Mouse (Mus musculus) retina, postnatal 7 days (tissue): ENCODE data around the gene Sox4.

ENCODE experiments used
- DNase-seq: peaks from one replicate; pipeline ENCODE4 v3.0.0-alpha.2; 2012; ENCODE audit warnings: low read depth, low spot score

Sox4 gene

DNA sequence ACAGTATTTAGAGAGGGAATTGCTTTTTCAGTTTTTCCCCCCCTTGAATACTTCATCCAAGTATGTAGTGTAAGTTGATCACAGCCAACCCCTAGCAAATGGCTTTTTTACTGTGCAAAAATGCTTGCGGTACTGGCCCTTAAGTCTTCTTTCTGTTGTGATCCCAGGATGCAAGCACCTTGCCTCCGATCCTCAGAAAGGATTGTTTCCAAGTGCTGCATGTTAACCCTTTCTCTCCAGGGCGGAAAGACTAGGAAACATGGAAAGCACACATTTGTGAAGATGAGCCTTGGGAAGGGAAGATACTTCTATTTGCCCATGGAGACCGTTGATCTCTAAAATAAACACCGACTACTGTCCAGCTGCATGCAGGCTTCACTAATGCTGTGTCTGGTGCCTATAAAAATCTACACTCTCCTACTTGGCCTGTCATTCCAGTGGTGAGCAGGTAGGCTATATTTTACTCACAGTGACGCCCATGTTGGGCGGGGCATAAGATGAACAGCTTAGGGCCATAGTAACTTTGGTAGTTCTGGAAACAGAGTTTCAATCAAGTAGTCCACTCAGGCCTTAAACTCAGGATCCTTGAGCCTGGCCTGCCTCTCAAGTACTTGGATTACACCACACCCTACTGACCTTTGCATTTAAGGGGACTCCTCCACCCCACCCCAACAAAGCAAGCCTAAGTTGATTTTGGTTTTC is 5.6 kb downstream of the Sox4 start:
- no peak for DNase-seq

- no peak for DNase-seq
Measured at GRCm38 (mm10) chr13:28946565-28947135, 6.9 kb downstream of the Sox4 start.

GRCm38 (mm10) chr13:28945681-28946080 is 7.8 kb downstream of the Sox4 start:
- DNase-seq = no peak

DNA sequence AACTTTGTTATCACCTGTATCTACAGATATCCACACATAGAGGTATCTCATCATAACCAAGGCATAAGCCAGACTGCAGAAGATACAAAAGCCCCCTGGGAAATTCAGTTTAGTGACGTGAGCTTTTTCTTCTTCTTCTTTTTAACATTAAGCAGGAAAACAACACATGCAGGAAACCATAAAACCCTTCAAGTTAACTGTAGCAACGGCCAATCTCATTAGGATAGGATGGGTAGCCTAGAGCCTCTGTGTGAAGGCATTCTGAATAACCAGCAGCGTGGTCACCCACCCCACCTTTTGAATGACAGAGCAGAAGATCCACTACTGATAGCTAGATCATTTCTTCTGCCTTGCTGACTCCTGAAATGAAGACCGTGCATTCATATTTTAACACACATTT is 10.6 kb downstream of the Sox4 start:
- DNase-seq = no peak

GRCm38 (mm10) chr13:28941983-28942630 is 11.4 kb downstream of the Sox4 start:
- no peak for DNase-seq

DNA sequence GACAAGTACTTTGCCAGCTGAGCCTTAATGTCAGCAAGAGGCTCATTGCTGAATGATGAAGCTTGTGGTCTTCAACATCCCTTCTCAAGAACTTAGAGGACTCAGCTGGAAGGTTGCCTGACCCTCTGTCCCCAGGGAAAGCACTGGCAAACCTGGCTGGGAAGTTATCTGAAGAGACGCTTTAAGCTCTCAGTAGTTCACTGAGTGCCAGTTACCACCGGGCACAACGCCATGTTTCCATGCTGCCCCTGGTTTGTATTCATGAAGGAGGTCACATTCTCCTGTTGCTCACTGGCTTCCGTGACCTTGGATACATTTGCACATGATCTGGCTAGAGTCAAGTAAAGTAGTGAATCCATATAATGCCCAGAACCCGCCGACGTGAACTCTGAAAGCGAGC is 20.1 kb downstream of the Sox4 start:
- no peak for DNase-seq

DNA sequence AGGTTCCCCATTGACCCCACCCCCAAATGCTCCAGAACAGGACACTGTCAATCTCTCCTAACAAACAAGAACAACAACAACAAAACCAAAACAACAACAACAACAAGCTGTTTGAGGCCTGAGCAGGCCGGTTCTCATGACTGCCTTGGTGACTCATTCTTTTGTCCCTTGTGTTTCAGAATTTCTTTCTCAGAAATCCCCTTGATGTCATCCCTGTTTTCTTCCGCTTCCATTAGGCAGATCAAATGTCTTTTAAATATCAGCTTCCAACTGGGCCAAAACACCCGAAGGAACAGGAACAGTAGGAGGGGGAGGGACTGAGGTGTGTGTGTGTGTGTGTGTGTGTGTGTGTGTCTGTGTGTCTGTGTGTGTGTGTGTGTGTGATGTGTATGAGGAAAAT is 21.7 kb downstream of the Sox4 start:
- DNase-seq = no peak

DNA sequence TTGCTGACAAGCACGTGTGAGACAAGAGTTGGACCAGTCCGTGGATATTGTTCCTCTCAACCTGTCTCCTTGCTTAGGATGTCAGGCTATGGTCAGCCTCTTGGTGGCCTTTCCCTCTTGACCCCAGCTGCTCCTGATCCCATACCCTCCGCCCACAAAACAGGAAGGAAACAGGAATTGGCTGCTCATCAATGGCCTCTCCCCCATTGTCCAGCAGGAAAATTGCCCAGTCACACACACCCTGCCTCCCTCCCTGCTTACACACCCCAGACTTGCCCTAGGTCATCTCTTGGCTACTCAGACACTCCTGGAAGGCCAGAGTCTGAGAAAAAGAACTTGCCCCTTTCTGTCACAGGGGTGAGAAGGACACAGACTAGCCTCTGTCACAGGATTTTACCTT is 22.2 kb downstream of the Sox4 start:
- no peak for DNase-seq

- DNase-seq = no peak
Measured at GRCm38 (mm10) chr13:28930364-28930763, 23.1 kb downstream of the Sox4 start.

GRCm38 (mm10) chr13:28929936-28930335 is 23.6 kb downstream of the Sox4 start:
- no peak for DNase-seq

- DNase-seq = no peak
Measured at GRCm38 (mm10) chr13:28923136-28923535, 30.4 kb downstream of the Sox4 start.

- DNase-seq = no peak
Measured at GRCm38 (mm10) chr13:28917379-28918250, 35.9 kb downstream of the Sox4 start.

- no peak for DNase-seq
Measured at GRCm38 (mm10) chr13:28913656-28914055, 39.9 kb downstream of the Sox4 start.

DNA sequence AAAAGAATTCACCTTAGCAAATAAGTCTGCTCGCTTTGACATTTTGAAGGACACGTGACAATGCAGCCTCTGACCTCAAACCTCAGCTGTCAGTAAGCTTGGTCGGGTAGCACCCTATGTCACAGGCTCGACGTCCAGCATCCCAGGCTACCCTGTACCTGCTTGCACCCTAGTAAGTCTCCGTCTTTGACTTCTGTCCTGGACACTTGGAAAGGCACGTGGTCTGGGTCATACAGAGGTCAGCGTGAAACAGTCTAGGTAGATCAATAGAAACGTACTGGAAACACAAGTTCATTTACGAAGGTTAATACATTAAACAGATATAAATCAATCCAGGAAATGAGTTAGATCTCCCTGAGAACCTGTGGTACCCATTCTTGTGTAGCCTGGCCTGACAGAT is 46.5 kb downstream of the Sox4 start:
- no peak for DNase-seq
